Mouse (Mus musculus) right cerebral cortex, adult 2 months (tissue): Measurements from ENCODE around the gene Olfr1101.

Experiments used
- DNase-seq, 2 experiments: peaks; one replicate each; pipeline ENCODE4 v3.0.0; 2021 to 2022; ENCODE audit warnings: low spot score in 2 of 2

Gene Olfr1101

DNA sequence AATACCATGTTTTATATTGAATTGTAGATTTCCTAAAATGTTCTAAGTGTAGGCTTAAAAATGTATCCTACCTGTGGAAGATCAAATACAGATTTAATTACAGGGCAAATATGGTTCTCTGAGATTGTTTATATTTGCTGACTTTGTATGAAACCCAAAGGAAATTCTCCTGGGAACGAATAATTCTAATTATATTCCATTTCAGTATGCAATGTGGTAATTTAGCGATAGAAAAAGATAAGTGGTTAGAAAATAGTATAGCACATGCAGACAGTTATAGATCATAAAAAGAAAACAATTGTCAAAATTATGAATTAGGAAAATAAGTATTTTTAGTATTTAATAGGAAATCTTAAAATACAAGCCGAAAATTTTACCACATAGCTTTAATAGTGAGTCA, at the start of gene Olfr1101:
Gene Olfr1101 (minus strand): TSS at position 101 of the 400 bp plus-strand sequence.
- DNase-seq: no peak

DNA sequence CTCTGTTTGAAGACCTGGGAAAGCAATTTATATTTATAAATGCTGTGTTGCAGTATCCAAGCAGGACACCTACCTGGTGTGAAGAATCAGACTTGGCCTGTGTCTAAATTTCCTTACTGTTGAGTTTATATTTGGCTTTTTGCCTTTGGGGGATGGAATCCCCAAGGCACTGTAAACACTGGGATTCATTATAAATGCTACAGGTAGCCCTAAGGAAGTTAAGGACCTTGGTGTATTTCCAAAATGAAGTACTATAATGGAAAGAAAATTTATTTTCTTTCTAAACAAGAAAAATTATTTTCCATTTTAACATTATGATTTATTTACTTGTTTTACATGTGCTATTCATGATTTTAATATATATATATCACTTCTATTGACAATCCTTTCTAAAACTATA, 45.4 kb upstream of the Olfr1101 start, which contains the start of gene Olfr1105:
Gene Olfr1105 (minus strand): TSS at position 101 of the 400 bp plus-strand sequence.
- DNase-seq: no peak

DNA sequence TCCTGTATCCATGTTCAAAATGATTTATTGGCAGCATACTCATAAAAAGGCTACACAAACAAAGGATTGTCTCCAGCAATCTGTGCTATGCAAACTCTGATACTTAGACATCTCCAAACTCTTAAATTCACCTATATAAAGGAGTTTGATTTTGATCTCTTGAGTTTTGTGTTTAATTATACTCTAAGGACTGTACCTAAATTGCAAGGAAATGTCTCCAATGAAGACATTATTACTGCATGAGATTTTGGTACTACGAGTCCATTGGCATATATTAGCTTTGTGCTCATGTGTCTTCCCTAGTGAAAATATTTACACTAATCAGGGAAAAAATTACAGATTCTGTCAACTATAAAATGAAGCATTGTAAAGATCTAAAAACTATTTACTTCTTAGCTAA, 36.0 kb upstream of the Olfr1101 start, which contains the start of gene Olfr1104:
Gene Olfr1104 (minus strand): TSS at position 101 of the 400 bp plus-strand sequence.
- no peak for DNase-seq

- no peak for DNase-seq
Measured at GRCm38 (mm10) chr2:86998098-86998497, 7.1 kb upstream of the Olfr1101 start, which contains the start of gene Olfr1102. Gene Olfr1102 (plus strand): TSS chr2:86998398.

DNA sequence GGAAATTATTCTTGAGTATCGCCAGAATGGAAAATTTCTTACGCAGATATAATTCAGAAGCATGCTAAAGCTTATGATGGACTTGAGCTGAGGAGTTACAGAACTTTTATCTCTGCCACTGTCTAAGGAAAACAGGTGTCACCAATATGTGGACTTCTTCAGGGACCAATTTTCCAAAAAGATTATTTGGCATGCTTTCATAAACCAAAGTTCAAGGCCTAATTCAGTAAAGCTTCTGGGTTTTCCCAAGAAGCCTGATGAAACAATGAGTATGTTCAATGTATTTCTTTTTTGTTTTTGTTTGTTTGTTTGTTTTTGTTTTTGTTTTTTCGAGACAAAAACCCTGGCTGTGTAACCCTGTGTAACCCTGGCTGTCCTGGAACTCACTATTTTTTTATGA, 11.2 kb downstream of the Olfr1101 start, which contains the start of gene Olfr1100:
Gene Olfr1100 (minus strand): TSS at position 101 of the 400 bp plus-strand sequence.
- DNase-seq: no peak

DNA sequence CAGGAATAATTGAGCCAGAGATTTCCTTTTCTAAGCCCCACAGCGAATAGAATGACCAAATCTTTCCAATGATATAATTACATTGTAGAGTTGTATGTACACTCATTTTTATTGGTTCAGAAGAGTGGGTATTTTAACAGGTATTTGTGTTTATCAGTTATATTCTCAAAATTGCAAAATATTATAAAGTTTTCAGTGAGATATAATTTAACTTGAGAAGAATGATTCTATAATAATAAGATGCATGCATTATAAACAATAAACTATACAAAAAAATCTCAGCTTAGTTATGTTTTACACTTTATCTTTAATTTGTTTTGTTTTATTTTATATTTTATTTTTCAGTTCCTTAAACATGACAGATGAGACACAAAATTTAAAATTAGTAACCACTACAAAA, 30.4 kb downstream of the Olfr1101 start, which contains the start of gene Olfr1099:
Gene Olfr1099 (minus strand): TSS at position 101 of the 400 bp plus-strand sequence.
- no peak for DNase-seq
